Mouse (Mus musculus) cerebellum, adult 2 months (tissue): ENCODE data around the gene Mtg1.

Experiments
- CTCF ChIP-seq: fragments of 200-500 bp; IDR thresholded peaks from 2 replicates; pipeline ENCODE4 v1.5.1; 2011; ENCODE audit warnings: low read depth, mild to moderate bottlenecking, control low read depth, low read length, moderate library complexity, borderline replicate concordance; ENCODE audit not compliant: insufficient read depth
- POLR2A ChIP-seq: fragments of 200-500 bp; IDR thresholded peaks from 2 replicates; pipeline ENCODE4 v1.6.1; 2011; ENCODE audit warnings: low read length, control low read depth, borderline replicate concordance; ENCODE audit not compliant: insufficient read depth

DNA sequence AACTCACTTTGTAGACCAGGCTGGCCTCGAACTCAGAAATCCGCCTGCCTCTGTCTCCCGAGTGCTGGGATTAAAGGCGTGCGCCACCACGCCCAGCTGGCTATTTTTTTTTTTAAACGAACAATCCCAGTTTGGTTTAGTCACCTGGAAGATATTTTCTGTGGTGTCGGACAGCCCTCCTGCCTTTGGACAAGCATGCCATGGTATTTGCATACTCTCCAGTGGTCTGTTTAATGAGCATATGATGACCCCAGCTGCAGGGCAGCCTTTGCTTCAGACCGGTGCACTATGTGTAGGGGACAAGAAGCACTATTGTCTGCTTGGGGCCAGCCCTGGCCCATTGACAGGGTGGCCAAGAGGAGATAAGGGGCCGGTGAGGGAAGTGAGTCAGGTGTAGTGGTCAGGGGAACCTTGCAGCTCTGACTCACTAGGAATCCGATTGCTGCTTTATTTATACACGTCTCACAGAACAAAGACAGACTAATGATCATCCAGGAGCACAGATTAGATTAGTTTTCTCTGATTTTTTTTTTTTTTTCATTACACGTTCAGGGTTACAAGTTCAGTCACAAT is 15.9 kb upstream of the Mtg1 start:
- TF ChIP-seq CTCF (no peak), POLR2A (no peak)
